Mouse (Mus musculus) lung, postnatal 0 days (tissue): ENCODE measurements around the gene Sipa1l1.

Source experiments
- CTCF ChIP-seq: IDR thresholded peaks from 2 replicates; pipeline ENCODE4 v1.5.1; 2016; ENCODE audit warnings: antibody characterized with exemption, mild to moderate bottlenecking
- EP300 ChIP-seq: IDR thresholded peaks from 2 replicates; pipeline ENCODE4 v1.6.1; 2016; ENCODE audit warnings: antibody characterized with exemption, mild to moderate bottlenecking, control low read depth

GRCm38 (mm10) chr12:82206857-82207647 is 37.9 kb downstream of the Sipa1l1 start:
- TF ChIP-seq EP300 = no peak
- no peak for TF ChIP-seq CTCF
